8 mouse cellular contexts compared by ENCODE assay signal in genomic region chr10:42327576-42327975, GRCm38 (mm10). TPM values are rescaled to one million over a fixed set of nuclear protein-coding genes. Genes with fewer than 3 reads are reported as not detected.
DNase-seq lines count a peak whose midpoint lies in the region; ATAC-seq lines count a peak whose summit lies in the region.

No protein-coding gene starts in this region.

- WGBS in midbrain, embryonic 10.5 days, result 65% methylated on average over 8 of the region's 8 CpGs
- 68% methylated on average over 8 of the region's 8 CpGs for WGBS in midbrain, embryonic 13.5 days

- intact Hi-C loops in gastrocnemius, postnatal 14 days (cut with DNase I; ENCODE audit: low total_unique reads), result loop anchor here (5.0 to 10.0 kb wide), 2 partner anchors 197 to 310 kb away; no protein-coding TSS in a partner anchor

- H3K9me3 ChIP-seq in midbrain, embryonic 10.5 days (replicated peaks), result no peaks in the 10 kb centered on the region
- no peaks in the 10 kb centered on the region for H3K9me3 ChIP-seq in midbrain, embryonic 13.5 days

- H3K36me3 ChIP-seq in midbrain, embryonic 10.5 days, result no peaks in the 10 kb centered on the region
- no peaks in the 10 kb centered on the region for H3K36me3 ChIP-seq in midbrain, embryonic 13.5 days

- peak; percentile 15 for DNase-seq in gastrocnemius, postnatal 14 days
- no peak for DNase-seq in gastrocnemius, postnatal 25 days
- peak; percentile 41 for DNase-seq in midbrain, embryonic 10.5 days (ENCODE audit: low spot score)
- DNase-seq in adrenal gland, postnatal 36 days, result peak; percentile 40 to 44
- peak; percentile 46 to 66 for DNase-seq in layer of hippocampus, postnatal 10 days (ENCODE audit: low spot score in 2 of 2)
- no peak for DNase-seq in spleen, postnatal 36 days (ENCODE audit: low spot score in 2 of 2)

- no peak overlapping the region for H3K9ac ChIP-seq in midbrain, embryonic 13.5 days (replicated peaks)

- no peak overlapping the region for H3K4me2 ChIP-seq in midbrain, embryonic 13.5 days (replicated peaks)

- H3K4me1 ChIP-seq in midbrain, embryonic 10.5 days, result 0 out of 2 replicates have a peak, but pooled peaks cover 2% of the 10 kb centered on the region
- H3K4me1 ChIP-seq in midbrain, embryonic 13.5 days (replicated peaks), result no peaks in the 10 kb centered on the region

- no peak overlapping the region for H3K27ac ChIP-seq in midbrain, embryonic 10.5 days (replicated peaks)
- no peak overlapping the region for H3K27ac ChIP-seq in midbrain, embryonic 13.5 days

- no peak for ATAC-seq in midbrain, embryonic 13.5 days
- ATAC-seq in megakaryocyte, adult 5-6 weeks (ENCODE audit: poor library complexity, severe bottlenecking), result no peak

- no peak overlapping the region for H3K4me3 ChIP-seq in midbrain, embryonic 10.5 days
- no peak overlapping the region for H3K4me3 ChIP-seq in midbrain, embryonic 13.5 days (replicated peaks)

- H3K27me3 ChIP-seq in midbrain, embryonic 10.5 days (ENCODE audit: low read depth, poor library complexity, severe bottlenecking), result peaks cover 5% of the 10 kb centered on the region; the same call in 1 of the 2 replicates
- peaks cover 10% of the 10 kb centered on the region; the same call in 1 of the 2 replicates for H3K27me3 ChIP-seq in midbrain, embryonic 13.5 days

RNA-seq across cellular contexts. Expression of gene Foxo3, which starts 51.0 kb away (rescaled TPM):
- 10 to 100 TPM; 22.8 to 45.1 TPM for total RNA-seq in gastrocnemius, postnatal 14 days (2021)
- total RNA-seq in gastrocnemius, postnatal 25 days (2021), result 10 to 100 TPM; 21.6 to 22.6 TPM
- 2.4 TPM in 2 replicates for polyA plus RNA-seq in midbrain, embryonic 10.5 days (2016; fragmentation: Nextera tagmentation; extraction: Ambion mirVana)
- polyA plus RNA-seq in midbrain, embryonic 13.5 days (2015; fragmentation: Nextera tagmentation; extraction: Ambion mirVana), result 3.5 TPM in 2 replicates
- total RNA-seq in adrenal gland, postnatal 36 days (2021), result 10 to 100 TPM; 56.9 to 78.5 TPM
- 10 to 100 TPM; 31.0 to 32.2 TPM for total RNA-seq in layer of hippocampus, postnatal 10 days (2021)
- total RNA-seq in megakaryocyte, adult 5-6 weeks (2015), result 25.3 and 25.7 TPM in 2 replicates
- 24.9 and 27.4 TPM in 2 replicates for total RNA-seq in megakaryocyte, adult 5-6 weeks (2017)

Comparison
In these comparisons a context has a peak if more than half of its experiments do, and no peak if none do; other contexts are left out.
1. DNase-seq: peak in gastrocnemius, postnatal 14 days (single experiment), midbrain, embryonic 10.5 days (single experiment), adrenal gland, postnatal 36 days (2 of 2) and layer of hippocampus, postnatal 10 days (2 of 2); none in gastrocnemius, postnatal 25 days (single experiment) and spleen, postnatal 36 days (0 of 2).